Mouse (Mus musculus) gastrocnemius, postnatal 36 days (tissue): ENCODE measurements around the gene CT030661.1. TPM values are rescaled to one million over a fixed set of nuclear protein-coding genes. Genes with fewer than 3 reads are reported as not detected.
"Not testable (repeated sequence)": the region's sequence is repeated elsewhere in the genome, so short reads cannot be mapped to it uniquely, and the experiment has no call there.

Experiments used
- DNase-seq, 2 experiments: peaks; one replicate each; pipeline ENCODE4 v3.0.0; 2022
- intact Hi-C: fragments of 180-260 bp; cut with DNase I; formaldehyde crosslinking; loops from one replicate; pipeline ENCODE4 v1.15.1; 2025
- long read RNA-seq, 2 experiments: library from polyadenylated mRNA; stranded (forward); transcript quantifications; one replicate each; pipeline ENCODE4 v2.0.0; 2021
- total RNA-seq, 2 experiments: library from RNA; stranded (reverse); gene quantifications; 2 replicates each; pipeline ENCODE4 v1.2.3; 2021

CT030661.1 gene
- 1 to 10 TPM; 6.2 to 7.5 TPM for total RNA-seq
- long read RNA-seq, experiment 1, partial matches to known transcripts = 0 of 6 reads
- long read RNA-seq, experiment 1, other reads (novel, unspliced or antisense) = 6 of 6 reads
- long read RNA-seq, experiment 2, partial matches to known transcripts = 1 of 7 reads
- long read RNA-seq, experiment 2, other reads (novel, unspliced or antisense) = 6 of 7 reads

GRCm38 (mm10) chr17:22314730-22315226, at the start of gene CT030661.1:
CT030661.1 (minus strand) TSS chr17:22314837.
- intact Hi-C loops = not testable (repeated sequence)
- DNase-seq = peak; percentile 61 to 84

GRCm38 (mm10) chr17:22363895-22364294, 49.3 kb upstream of the CT030661.1 start:
- no peak for DNase-seq
- intact Hi-C loops = no loop called here

GRCm38 (mm10) chr17:22361101-22361781, 46.6 kb upstream of the CT030661.1 start, which contains the start of the genes Zfp944 and Zfp758:
Zfp944 (minus strand) TSS chr17:22361400.
Zfp758 (plus strand) TSS chr17:22361453.
- intact Hi-C loops = not testable (repeated sequence)
- peak; percentile 10 to 65 for DNase-seq

GRCm38 (mm10) chr17:22360572-22360971, 45.9 kb upstream of the CT030661.1 start:
- no peak for DNase-seq
- intact Hi-C loops = no loop called here

- no peak for DNase-seq
- intact Hi-C loops = loop anchor here (10.0 kb wide), 1 partner anchor 48 kb away; no protein-coding TSS in a partner anchor
Observed at GRCm38 (mm10) chr17:22352794-22353193, 38.2 kb upstream of the CT030661.1 start.

GRCm38 (mm10) chr17:22315247-22315646, 610 bp upstream of the CT030661.1 start:
- DNase-seq, intact Hi-C loops: not testable (repeated sequence)

- intact Hi-C loops, DNase-seq: not testable (repeated sequence)
Observed at GRCm38 (mm10) chr17:22314219-22314618, 418 bp downstream of the CT030661.1 start.

Other genes with a start within 250 kb of the CT030661.1 start
- gene Zfp947, start 148.6 kb downstream of the CT030661.1 start, total RNA-seq = under 1 TPM; 0.42 to 0.82 TPM
- gene Zfp994, start 89.2 kb downstream of the CT030661.1 start, total RNA-seq = 1 to 10 TPM; 1.3 to 1.8 TPM
- 1 to 10 TPM; 4.3 to 4.5 TPM for gene Zfp944, start 46.6 kb upstream of the CT030661.1 start, total RNA-seq
- 1 to 10 TPM; 5.0 to 6.6 TPM for gene Zfp758, start 46.6 kb upstream of the CT030661.1 start, total RNA-seq
- 1 to 10 TPM; 3.9 to 5.4 TPM for gene Zfp946, start 109.4 kb upstream of the CT030661.1 start, total RNA-seq